Mouse (Mus musculus) heart, embryonic 10.5 days (tissue): ENCODE results near the gene Gdpd2. TPM values are rescaled to one million over a fixed set of nuclear protein-coding genes. Genes with fewer than 3 reads are reported as not detected.

Experiments used
- DNase-seq: peaks from one replicate; pipeline ENCODE4 v3.0.0-alpha.2; 2017; ENCODE audit warnings: low spot score
- H3K27ac ChIP-seq: fragments of 300-500 bp; sonication (generic); 2 replicates; pipeline ENCODE4 v1.5.1; 2016; ENCODE audit warnings: mild to moderate bottlenecking
- H3K27me3 ChIP-seq: fragments of 300-500 bp; sonication (generic); 2 replicates; pipeline ENCODE4 v1.6.1; 2016; ENCODE audit warnings: mild to moderate bottlenecking; ENCODE audit not compliant: poor library complexity, insufficient read depth, severe bottlenecking
- H3K36me3 ChIP-seq: fragments of 300-500 bp; sonication (generic); 2 replicates; pipeline ENCODE4 v1.6.1; 2016; ENCODE audit warnings: mild to moderate bottlenecking, moderate library complexity
- H3K4me1 ChIP-seq: fragments of 300-500 bp; sonication (generic); 2 replicates; pipeline ENCODE4 v1.6.1; 2016; ENCODE audit warnings: mild to moderate bottlenecking
- H3K4me3 ChIP-seq: fragments of 300-500 bp; sonication (generic); 2 replicates; pipeline ENCODE4 v1.5.1; 2016; ENCODE audit warnings: mild to moderate bottlenecking, moderate library complexity
- H3K9me3 ChIP-seq: fragments of 300-500 bp; sonication (generic); 2 replicates; pipeline ENCODE4 v1.6.1; 2016; ENCODE audit warnings: mild to moderate bottlenecking, moderate library complexity
- WGBS: fragments of 180-500 bp; shearing (Covaris S2); methylation state at CpG from one replicate; pipeline ENCODE4 v1.1.7; 2016; 5-methylcytosine and 5-hydroxymethylcytosine counted together
- polyA plus RNA-seq: library from polyadenylated mRNA; unstranded; fragments of >200 nt; fragmentation: Nextera tagmentation; extraction: Ambion mirVana; gene quantifications from 2 replicates; pipeline ENCODE4 v1.2.1, GENCODE M21; 2016

The Gdpd2 gene
- polyA plus RNA-seq: 0.34 and 0.88 TPM in 2 replicates

GRCm38 (mm10) chrX:100729665-100730188 lies at the start of gene Gdpd2:
Gene Gdpd2 (plus strand): TSS chrX:100729873.
- 21% methylated on average over 8 of the region's 8 CpGs for WGBS
- Histone ChIP-seq H3K27ac (no peak within 1 kb of the TSS), H3K4me1 (peaks cover 8% of the 10 kb centered on the region; the same call in 1 of the 2 replicates), H3K27me3 (peaks cover 58% of the 10 kb centered on the region), H3K4me3 (peak within 1 kb of the TSS; percentile 40), H3K36me3 (peaks cover 26% of the 10 kb centered on the region; the same call in 1 of the 2 replicates), H3K9me3 (no peaks in the 10 kb centered on the region)
- DNase-seq: peak; percentile 84

DNA sequence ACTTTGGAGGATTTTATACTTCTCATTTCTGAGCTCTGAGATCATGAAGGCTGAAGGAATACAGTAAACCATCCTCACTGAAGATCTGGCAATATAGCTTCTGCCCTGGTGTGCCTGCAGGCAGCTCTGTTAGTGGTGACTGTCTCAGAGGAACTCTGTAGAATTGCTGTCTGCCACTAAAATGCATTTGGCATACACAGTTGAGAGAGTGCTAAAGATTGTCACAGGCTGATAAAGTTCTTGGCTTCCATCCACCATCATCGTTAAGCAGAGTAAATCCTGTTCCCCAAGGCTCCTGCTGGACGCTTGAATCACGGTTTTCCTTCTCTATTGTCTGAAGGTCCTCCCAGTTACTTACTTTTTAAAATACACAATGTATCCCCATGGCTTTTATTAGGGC lies 43.1 kb upstream of the Gdpd2 start:
- H3K4me1 ChIP-seq: no peaks in the 10 kb centered on the region
- 78% methylated on average over 3 of the region's 3 CpGs for WGBS
- no peak for DNase-seq
- peaks cover 11% of the 10 kb centered on the region; the same call in 1 of the 2 replicates for H3K36me3 ChIP-seq
- H3K27ac ChIP-seq: no peak overlapping the region
- H3K9me3 ChIP-seq: no peaks in the 10 kb centered on the region
- H3K27me3 ChIP-seq: peaks cover 7% of the 10 kb centered on the region; the same call in 1 of the 2 replicates
- no peak overlapping the region for H3K4me3 ChIP-seq

DNA sequence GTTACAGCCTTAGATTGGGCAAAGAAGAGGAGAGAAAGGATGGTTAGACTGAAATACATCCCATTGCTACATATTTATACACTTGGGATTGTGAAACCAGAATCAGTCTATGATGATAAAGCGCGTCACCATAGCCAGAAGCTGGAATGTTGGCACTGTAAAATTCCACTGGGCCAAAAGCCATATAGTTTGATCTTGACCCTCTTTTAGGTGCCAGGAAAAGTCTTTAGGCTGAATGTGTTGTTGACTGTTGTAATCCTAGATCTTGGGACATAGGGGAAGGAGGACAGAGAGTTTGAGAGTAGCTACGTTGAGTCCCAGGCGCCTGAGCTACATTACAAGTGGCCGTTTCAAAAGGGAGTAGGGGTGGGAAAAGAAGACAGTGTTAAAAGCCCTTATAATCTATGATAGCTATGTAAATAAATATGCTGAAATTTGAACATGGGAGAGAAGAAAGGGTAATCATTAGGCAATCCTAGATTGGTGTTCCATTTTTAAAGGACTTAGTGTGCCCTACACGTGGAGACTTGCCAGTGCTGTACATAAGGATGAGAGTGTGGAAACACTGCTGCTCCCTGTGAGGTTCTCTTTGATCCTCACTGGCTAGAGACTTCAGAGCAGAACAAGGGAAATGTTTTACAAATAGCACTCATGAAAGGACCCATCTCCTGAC lies 42.2 kb upstream of the Gdpd2 start:
- Histone ChIP-seq H3K4me1 (no peaks in the 10 kb centered on the region), H3K27ac (no peak overlapping the region), H3K36me3 (peaks cover 11% of the 10 kb centered on the region; the same call in 1 of the 2 replicates), H3K4me3 (no peak overlapping the region), H3K9me3 (no peaks in the 10 kb centered on the region), H3K27me3 (peaks cover 7% of the 10 kb centered on the region; the same call in 1 of the 2 replicates)
- WGBS: 89% methylated on average over 6 of the region's 6 CpGs
- no peak for DNase-seq

GRCm38 (mm10) chrX:100688033-100688370 lies 41.7 kb upstream of the Gdpd2 start:
- peaks cover 7% of the 10 kb centered on the region; the same call in 1 of the 2 replicates for H3K27me3 ChIP-seq
- H3K4me1 ChIP-seq: no peaks in the 10 kb centered on the region
- H3K36me3 ChIP-seq: peaks cover 11% of the 10 kb centered on the region; the same call in 1 of the 2 replicates
- H3K9me3 ChIP-seq: no peaks in the 10 kb centered on the region
- DNase-seq: no peak
- no peak overlapping the region for H3K4me3 ChIP-seq
- no peak overlapping the region for H3K27ac ChIP-seq
- 93% methylated on average over 5 of the region's 5 CpGs for WGBS

DNA sequence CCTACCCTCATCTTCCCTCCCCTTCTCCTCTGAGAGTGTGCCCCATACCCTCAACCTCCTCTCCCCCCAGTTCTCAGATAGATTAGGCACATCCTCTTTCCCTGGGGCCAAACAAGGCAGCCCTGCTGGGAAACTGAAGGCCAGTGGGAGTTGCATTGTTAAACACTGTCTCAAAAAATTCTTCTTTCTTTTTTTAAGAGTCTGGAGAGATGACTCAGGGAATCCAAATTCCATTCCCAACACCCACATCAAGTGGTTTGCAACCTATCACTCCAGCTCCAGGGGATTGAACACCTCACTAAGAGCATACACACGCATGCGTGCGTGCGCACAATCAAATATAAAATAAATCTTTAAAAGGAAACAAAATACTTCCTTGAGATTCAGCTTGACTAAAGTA lies 32.9 kb upstream of the Gdpd2 start:
- WGBS: 94% methylated on average over 4 of the region's 4 CpGs
- H3K27me3 ChIP-seq: no peaks in the 10 kb centered on the region
- no peak for DNase-seq
- no peak overlapping the region for H3K27ac ChIP-seq
- no peak overlapping the region for H3K4me3 ChIP-seq
- no peaks in the 10 kb centered on the region for H3K9me3 ChIP-seq
- H3K4me1 ChIP-seq: no peaks in the 10 kb centered on the region
- peaks cover 31% of the 10 kb centered on the region for H3K36me3 ChIP-seq

DNA sequence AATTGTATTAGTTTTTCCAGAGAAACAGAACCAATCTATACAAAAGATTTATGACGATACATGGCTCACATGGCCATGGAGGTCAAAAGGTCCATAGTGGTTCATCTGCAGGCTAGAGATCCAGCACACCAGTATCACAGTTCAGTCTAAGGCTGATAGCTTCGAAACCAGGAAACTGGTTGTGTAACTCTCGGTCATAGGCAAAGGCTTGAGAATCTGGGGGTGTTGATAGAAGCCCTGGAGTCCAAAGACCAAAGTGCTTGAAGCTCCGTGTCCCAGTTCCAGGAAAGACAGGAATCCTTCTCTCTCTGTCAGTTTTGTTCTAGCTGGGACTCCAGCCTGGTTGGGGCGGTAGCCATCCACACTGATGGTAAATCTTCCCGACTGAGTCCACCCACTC lies 21.6 kb upstream of the Gdpd2 start:
- H3K4me3 ChIP-seq: no peak overlapping the region
- no peaks in the 10 kb centered on the region for H3K9me3 ChIP-seq
- no peak overlapping the region for H3K27ac ChIP-seq
- peaks cover 46% of the 10 kb centered on the region for H3K36me3 ChIP-seq
- no peak for DNase-seq
- H3K4me1 ChIP-seq: no peaks in the 10 kb centered on the region
- WGBS: 85% methylated on average over 6 of the region's 6 CpGs
- no peaks in the 10 kb centered on the region for H3K27me3 ChIP-seq

DNA sequence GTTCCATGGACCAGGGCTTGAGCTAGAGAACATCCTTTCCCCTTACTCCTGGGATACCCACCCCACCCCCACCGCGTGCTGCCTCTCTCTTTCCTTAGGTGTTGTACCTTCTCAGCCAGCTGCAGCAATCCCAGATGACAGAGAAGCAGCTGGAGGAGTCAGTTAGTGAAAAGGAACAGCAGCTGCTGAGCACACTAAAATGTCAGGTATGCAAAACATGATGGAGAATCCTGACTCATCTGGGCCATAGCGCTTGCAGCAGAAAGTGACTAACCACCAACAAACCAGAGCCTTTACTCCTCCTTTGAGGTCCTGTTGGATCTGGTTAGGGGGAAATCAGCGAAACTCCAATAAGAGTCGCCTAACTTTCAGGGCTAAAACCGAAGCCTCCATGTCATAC lies 13.5 kb upstream of the Gdpd2 start:
- Histone ChIP-seq H3K9me3 (no peaks in the 10 kb centered on the region), H3K27ac (no peak overlapping the region), H3K36me3 (peaks cover 66% of the 10 kb centered on the region), H3K4me3 (no peak overlapping the region), H3K4me1 (no peaks in the 10 kb centered on the region), H3K27me3 (no peaks in the 10 kb centered on the region)
- WGBS: 88% methylated on average over 6 of the region's 6 CpGs
- DNase-seq: no peak

DNA sequence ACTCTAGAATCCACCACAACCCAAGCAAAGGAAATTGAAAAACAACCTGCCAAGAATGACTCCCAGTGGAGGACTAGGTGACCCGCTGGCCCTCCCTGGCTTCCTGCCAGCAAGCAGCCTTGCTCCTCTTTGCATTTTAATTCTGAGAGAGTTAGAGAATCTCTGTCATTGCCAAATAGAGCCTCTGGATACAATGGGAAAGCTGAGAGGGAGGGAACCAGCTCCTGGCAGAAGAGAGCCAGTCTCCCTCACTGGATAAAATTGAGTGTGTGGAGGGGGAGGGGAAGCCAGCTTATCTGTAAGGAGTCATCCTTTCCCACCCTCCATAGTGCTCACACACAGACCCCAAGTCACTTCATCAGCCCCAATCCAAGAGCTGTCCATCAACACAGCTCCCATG lies 726 bp upstream of the Gdpd2 start:
- 34% methylated on average over 1 of the region's 1 CpGs for WGBS
- H3K9me3 ChIP-seq: no peaks in the 10 kb centered on the region
- H3K27me3 ChIP-seq: peaks cover 50% of the 10 kb centered on the region

GRCm38 (mm10) chrX:100730266-100730665 lies 593 bp downstream of the Gdpd2 start:
- Histone ChIP-seq H3K9me3 (no peaks in the 10 kb centered on the region), H3K27me3 (peaks cover 58% of the 10 kb centered on the region), H3K27ac (no peak overlapping the region), H3K4me1 (peaks cover 8% of the 10 kb centered on the region; the same call in 1 of the 2 replicates), H3K4me3 (peak overlapping the region; percentile 40), H3K36me3 (peaks cover 20% of the 10 kb centered on the region; the same call in 1 of the 2 replicates)
- WGBS: 40% methylated on average over 8 of the region's 8 CpGs
- DNase-seq: no peak

More for the DNA sequence above, 726 bp upstream of the Gdpd2 start:
- Histone ChIP-seq H3K27ac (no peak overlapping the region), H3K4me3 (no peak overlapping the region), H3K4me1 (peaks cover 8% of the 10 kb centered on the region; the same call in 1 of the 2 replicates), H3K36me3 (peaks cover 30% of the 10 kb centered on the region; the same call in 1 of the 2 replicates)
- DNase-seq: no peak

GRCm38 (mm10) chrX:100734359-100734758 lies 4.7 kb downstream of the Gdpd2 start:
- DNase-seq: no peak
- Histone ChIP-seq H3K36me3 (no peaks in the 10 kb centered on the region), H3K4me3 (no peak overlapping the region), H3K27ac (no peak overlapping the region), H3K9me3 (no peaks in the 10 kb centered on the region), H3K27me3 (peaks cover 81% of the 10 kb centered on the region), H3K4me1 (peaks cover 8% of the 10 kb centered on the region; the same call in 1 of the 2 replicates)
- 62% methylated on average over 7 of the region's 7 CpGs for WGBS

DNA sequence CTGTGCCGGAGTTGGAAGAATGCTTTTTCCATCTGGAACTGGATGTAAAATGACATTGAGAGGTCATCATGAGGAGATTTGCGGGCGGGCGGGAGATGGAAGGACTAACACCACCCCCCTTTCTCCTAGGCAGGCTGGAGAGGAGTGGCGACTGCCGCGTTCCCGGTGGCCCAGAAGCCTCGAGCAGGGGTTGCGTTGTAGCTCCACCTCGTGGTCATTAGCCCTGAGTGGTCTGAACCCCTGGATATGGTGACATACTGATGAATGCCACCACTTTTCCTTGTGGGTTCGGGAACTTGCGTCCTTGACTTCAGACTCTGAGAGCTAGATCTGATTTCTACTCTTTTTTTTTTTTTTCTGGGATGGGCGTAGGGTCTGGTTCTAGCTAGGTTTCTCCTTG lies 9.2 kb downstream of the Gdpd2 start:
- Histone ChIP-seq H3K4me1 (no peaks in the 10 kb centered on the region), H3K36me3 (no peaks in the 10 kb centered on the region), H3K9me3 (no peaks in the 10 kb centered on the region), H3K27me3 (peaks cover 39% of the 10 kb centered on the region), H3K4me3 (peak overlapping the region; percentile 48), H3K27ac (no peak overlapping the region)
- WGBS: 16% methylated on average over 14 of the region's 14 CpGs
- DNase-seq: peak; percentile 83

DNA sequence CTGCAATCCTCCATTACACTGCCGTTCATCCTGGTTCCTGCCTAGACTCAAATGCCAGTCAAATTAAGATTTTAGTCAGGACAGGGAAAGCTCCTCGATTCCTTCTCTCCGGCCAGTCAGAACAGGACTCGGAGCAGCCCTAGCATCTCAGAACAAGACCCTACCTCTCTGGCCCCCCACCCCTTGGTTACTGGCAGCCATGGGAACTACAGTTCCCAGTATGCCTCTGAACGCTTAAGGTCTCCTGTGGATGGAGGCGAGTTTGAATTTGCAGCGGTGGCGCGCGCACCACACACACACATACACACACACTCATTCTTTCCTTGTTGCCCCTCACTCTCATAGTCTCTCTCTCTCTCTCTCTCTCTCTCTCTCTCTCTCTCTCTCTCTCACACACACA lies 9.8 kb downstream of the Gdpd2 start:
- no peak for DNase-seq
- WGBS: 31% methylated on average over 10 of the region's 10 CpGs

GRCm38 (mm10) chrX:100740785-100741184 lies 11.1 kb downstream of the Gdpd2 start:
- H3K4me3 ChIP-seq: peak overlapping the region; percentile 24; the same call in 1 of the 2 replicates
- H3K4me1 ChIP-seq: no peaks in the 10 kb centered on the region
- H3K27ac ChIP-seq: peak overlapping the region; percentile 64
- no peaks in the 10 kb centered on the region for H3K9me3 ChIP-seq
- 51% methylated on average over 6 of the region's 6 CpGs for WGBS
- H3K36me3 ChIP-seq: no peaks in the 10 kb centered on the region
- peaks cover 26% of the 10 kb centered on the region for H3K27me3 ChIP-seq
- DNase-seq: no peak

More for the DNA sequence above, 9.8 kb downstream of the Gdpd2 start:
- Histone ChIP-seq H3K4me1 (no peaks in the 10 kb centered on the region), H3K27ac (no peak overlapping the region), H3K27me3 (peaks cover 34% of the 10 kb centered on the region), H3K4me3 (peak overlapping the region; percentile 48), H3K36me3 (no peaks in the 10 kb centered on the region), H3K9me3 (no peaks in the 10 kb centered on the region)
